ENCODE assay signal across 8 mouse cellular contexts in the genomic region with DNA sequence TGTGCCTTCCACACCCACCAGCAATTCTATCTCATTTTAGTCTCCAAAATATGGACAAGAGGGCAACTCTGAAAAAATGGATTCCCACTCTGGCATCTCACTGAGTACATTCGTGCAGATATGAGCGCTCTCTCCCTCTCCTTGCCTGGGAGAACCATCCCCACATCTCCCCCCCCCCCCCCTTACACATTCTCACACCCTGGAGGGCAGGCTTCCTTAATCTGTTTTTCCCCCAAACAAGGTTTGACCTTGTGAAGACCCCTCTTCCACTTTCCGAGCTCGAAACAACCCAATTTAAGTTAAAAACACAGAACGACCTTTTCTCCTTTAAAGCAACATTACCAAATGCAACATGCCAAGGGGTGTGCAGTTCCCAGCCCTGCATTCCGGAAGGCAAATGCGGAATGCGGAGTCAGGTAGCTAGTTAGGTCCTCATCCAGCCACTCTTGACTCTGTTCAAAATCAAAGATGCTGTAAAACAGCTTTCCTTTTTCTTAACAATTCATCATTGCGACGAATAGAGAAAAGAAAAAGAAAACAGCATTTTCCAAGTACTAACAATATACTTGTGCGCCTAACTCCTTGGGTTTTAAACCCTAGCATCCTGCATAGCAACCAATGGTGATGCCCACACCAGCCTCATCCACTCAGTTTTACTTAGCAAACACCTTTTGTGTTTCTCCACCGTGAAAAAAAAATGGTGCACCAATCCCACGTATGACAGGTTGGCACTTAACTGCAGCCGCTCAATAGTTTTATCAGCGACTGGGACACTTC. TPM values are rescaled to one million over a fixed set of nuclear protein-coding genes. Genes with fewer than 3 reads are reported as not detected.
DNase-seq lines count a peak whose midpoint lies in the region; ATAC-seq lines count a peak whose summit lies in the region.

No protein-coding gene starts in this region.

- ATAC-seq in liver, embryonic 12.5 days, result no peak
- ATAC-seq in hindbrain, embryonic 15.5 days (ENCODE audit: low FRiP score, low read depth), result no peak
- no peak for ATAC-seq in neural tube, embryonic 14.5 days (ENCODE audit: low read depth)

- intact Hi-C loops in left cerebral cortex, postnatal 4 days (cut with DNase I), result loop anchor here (10.0 kb wide), 2 partner anchors 91 to 709 kb away; no protein-coding TSS in a partner anchor

- 9% methylated on average over 15 of the region's 15 CpGs for WGBS in liver, embryonic 12.5 days (ENCODE audit: insufficient replicate concordance)
- 6% methylated on average over 15 of the region's 15 CpGs for WGBS in hindbrain, embryonic 15.5 days
- 4% methylated on average over 15 of the region's 15 CpGs for WGBS in neural tube, embryonic 14.5 days

- no peaks in the 10 kb centered on the region for H3K36me3 ChIP-seq in liver, embryonic 12.5 days
- H3K36me3 ChIP-seq in hindbrain, embryonic 15.5 days, result no peaks in the 10 kb centered on the region
- no peaks in the 10 kb centered on the region for H3K36me3 ChIP-seq in neural tube, embryonic 14.5 days (ENCODE audit: control insufficient read depth, insufficient read depth, low read length)

- no peak overlapping the region for H3K27ac ChIP-seq in liver, embryonic 12.5 days
- peak overlapping the region; percentile 84 for H3K27ac ChIP-seq in hindbrain, embryonic 15.5 days (replicated peaks)
- H3K27ac ChIP-seq in neural tube, embryonic 14.5 days (ENCODE audit: low read depth, low read length), result peak overlapping the region; percentile 66; the same call in 1 of the 2 replicates

- DNase-seq in liver, result no peak
- DNase-seq in embryo, embryonic 9.5 days (ENCODE audit: extremely low spot score), result peak; percentile 12
- DNase-seq in adrenal gland, adult 18-20 months (ENCODE audit: low spot score in 2 of 2), result no peak
- DNase-seq in thymus, postnatal 10 days (ENCODE audit: low spot score in 2 of 2), result no peak
- DNase-seq in left cerebral cortex, postnatal 4 days, result no peak

- H3K4me1 ChIP-seq in liver, embryonic 12.5 days, result no peaks in the 10 kb centered on the region
- peaks cover 23% of the 10 kb centered on the region for H3K4me1 ChIP-seq in hindbrain, embryonic 15.5 days (replicated peaks)
- H3K4me1 ChIP-seq in neural tube, embryonic 14.5 days (ENCODE audit: control insufficient read depth, insufficient read depth, low read length), result no peaks in the 10 kb centered on the region; the same call in 1 of the 2 replicates

- no peak overlapping the region for H3K4me3 ChIP-seq in liver, embryonic 12.5 days
- peak overlapping the region; percentile 57 for H3K4me3 ChIP-seq in hindbrain, embryonic 15.5 days
- H3K4me3 ChIP-seq in neural tube, embryonic 14.5 days (ENCODE audit: low read depth, low read length), result peak overlapping the region; percentile 44

- H3K9me3 ChIP-seq in liver, embryonic 12.5 days (replicated peaks), result no peaks in the 10 kb centered on the region
- no peaks in the 10 kb centered on the region for H3K9me3 ChIP-seq in hindbrain, embryonic 15.5 days
- no peaks in the 10 kb centered on the region for H3K9me3 ChIP-seq in neural tube, embryonic 14.5 days (ENCODE audit: control insufficient read depth, low read length)

- H3K9ac ChIP-seq in liver, embryonic 12.5 days, result no peak overlapping the region
- peak overlapping the region; percentile 63 for H3K9ac ChIP-seq in hindbrain, embryonic 15.5 days
- H3K9ac ChIP-seq in neural tube, embryonic 14.5 days (replicated peaks; ENCODE audit: low read depth, low read length), result peak overlapping the region; percentile 33; the same call in 1 of the 2 replicates

- H3K27me3 ChIP-seq in liver, embryonic 12.5 days (replicated peaks), result peaks cover 52% of the 10 kb centered on the region
- H3K27me3 ChIP-seq in hindbrain, embryonic 15.5 days, result 0 out of 2 replicates have a peak, but pooled peaks cover 2% of the 10 kb centered on the region
- H3K27me3 ChIP-seq in neural tube, embryonic 14.5 days (ENCODE audit: control insufficient read depth, insufficient read depth, low read length), result no peaks in the 10 kb centered on the region

- H3K4me2 ChIP-seq in liver, embryonic 12.5 days, result peak overlapping the region; percentile 49
- peak overlapping the region; percentile 92 for H3K4me2 ChIP-seq in hindbrain, embryonic 15.5 days
- peak overlapping the region; percentile 66 for H3K4me2 ChIP-seq in neural tube, embryonic 14.5 days (ENCODE audit: low read depth, low read length)

RNA-seq across cellular contexts. Expression of a gene that starts 1.0 kb away (rescaled TPM):
- polyA plus RNA-seq in liver, embryonic 12.5 days (2016; fragmentation: Nextera tagmentation; extraction: Ambion mirVana), result 0.14 and 0.44 TPM in 2 replicates
- 95.3 and 123 TPM in 2 replicates for polyA plus RNA-seq in hindbrain, embryonic 15.5 days (2015; fragmentation: Nextera tagmentation; extraction: Ambion mirVana)
- polyA plus RNA-seq in neural tube, embryonic 14.5 days (2014; fragmentation: Nextera tagmentation; extraction: Ambion mirVana), result 109 and 197 TPM in 2 replicates
- total RNA-seq in adrenal gland, adult 18-20 months (2021), result 10 to 100 TPM; 38.4 to 47.3 TPM
- 100 to 1,000 TPM; 184 to 192 TPM for total RNA-seq in left cerebral cortex, postnatal 4 days (2021)

RNA-seq across cellular contexts. Expression of a gene that starts 20.4 kb away (rescaled TPM):
- polyA plus RNA-seq in liver, embryonic 12.5 days (2016; fragmentation: Nextera tagmentation; extraction: Ambion mirVana), result 0.06 TPM in 1 of 2 replicates, not detected in the other
- 0.30 and 0.53 TPM in 2 replicates for polyA plus RNA-seq in hindbrain, embryonic 15.5 days (2015; fragmentation: Nextera tagmentation; extraction: Ambion mirVana)
- 0.48 and 0.67 TPM in 2 replicates for polyA plus RNA-seq in neural tube, embryonic 14.5 days (2014; fragmentation: Nextera tagmentation; extraction: Ambion mirVana)
- not detected for total RNA-seq in adrenal gland, adult 18-20 months (2021)
- 1 to 10 TPM; 2.0 TPM for total RNA-seq in left cerebral cortex, postnatal 4 days (2021)

Comparison
In these comparisons a context has a peak if more than half of its experiments do, and no peak if none do; other contexts are left out.
1. RNA of a gene that starts 1.0 kb away (polyA plus RNA-seq): 109 to 197 TPM in neural tube, embryonic 14.5 days and 95.3 to 123 TPM in hindbrain, embryonic 15.5 days; 0.14 to 0.44 TPM in liver, embryonic 12.5 days; every median in the first group is over 10 times any median in the second.
2. Peak in every context shown above with its lines, with median percentiles within 50 percentile points of each other: H3K4me2 ChIP-seq.